Mouse (Mus musculus): ENCODE measurements around the gene Galnt17. TPM values are rescaled to one million over a fixed set of nuclear protein-coding genes. Genes with fewer than 3 reads are reported as not detected.

Galnt17 gene
- polyA plus RNA-seq, 1 experiment from 2014 or later: 0.81 TPM

GRCm38 (mm10) chr5:130825797-130826196 lies 482.5 kb downstream of the Galnt17 start:
- Histone ChIP-seq H3K4me3 (ENCODE audit: low read depth, low read length) (no peak overlapping the region), H3K9ac (ENCODE audit: low read length) (no peak overlapping the region), H3K9me3 (ENCODE audit: control insufficient read depth, low read length) (no peaks in the 10 kb centered on the region), H3K36me3 (ENCODE audit: control insufficient read depth, insufficient read depth, low read length) (no peaks in the 10 kb centered on the region), H3K27ac (replicated peaks) (no peak overlapping the region), H3K27me3 (ENCODE audit: control insufficient read depth, insufficient read depth, low read length) (no peaks in the 10 kb centered on the region), H3K4me1 (replicated peaks; ENCODE audit: control insufficient read depth, insufficient read depth) (no peaks in the 10 kb centered on the region), H3K4me2 (replicated peaks; ENCODE audit: low read depth) (no peak overlapping the region)
- DNase-seq (ENCODE audit: low spot score) (no peak), ATAC-seq (ENCODE audit: low FRiP score, low TSS enrichment) (no peak)
- TF ChIP-seq CTCF (IDR thresholded peaks at IDR 0.05; ENCODE audit: low read depth) (no peak), EP300 (optimal IDR thresholded peaks at IDR 0.05) (no peak)
- WGBS: 66% methylated on average over 2 of the region's 2 CpGs

All from stomach, postnatal 0 days (tissue).